Mouse (Mus musculus): Measurements from ENCODE around the gene Rplp1.

Gene Rplp1

GRCm38 (mm10) chr9:61914917-61915300, 567 bp upstream of the Rplp1 start:
- in situ Hi-C loops (cut with MboI, MseI), result no loop called here

DNA sequence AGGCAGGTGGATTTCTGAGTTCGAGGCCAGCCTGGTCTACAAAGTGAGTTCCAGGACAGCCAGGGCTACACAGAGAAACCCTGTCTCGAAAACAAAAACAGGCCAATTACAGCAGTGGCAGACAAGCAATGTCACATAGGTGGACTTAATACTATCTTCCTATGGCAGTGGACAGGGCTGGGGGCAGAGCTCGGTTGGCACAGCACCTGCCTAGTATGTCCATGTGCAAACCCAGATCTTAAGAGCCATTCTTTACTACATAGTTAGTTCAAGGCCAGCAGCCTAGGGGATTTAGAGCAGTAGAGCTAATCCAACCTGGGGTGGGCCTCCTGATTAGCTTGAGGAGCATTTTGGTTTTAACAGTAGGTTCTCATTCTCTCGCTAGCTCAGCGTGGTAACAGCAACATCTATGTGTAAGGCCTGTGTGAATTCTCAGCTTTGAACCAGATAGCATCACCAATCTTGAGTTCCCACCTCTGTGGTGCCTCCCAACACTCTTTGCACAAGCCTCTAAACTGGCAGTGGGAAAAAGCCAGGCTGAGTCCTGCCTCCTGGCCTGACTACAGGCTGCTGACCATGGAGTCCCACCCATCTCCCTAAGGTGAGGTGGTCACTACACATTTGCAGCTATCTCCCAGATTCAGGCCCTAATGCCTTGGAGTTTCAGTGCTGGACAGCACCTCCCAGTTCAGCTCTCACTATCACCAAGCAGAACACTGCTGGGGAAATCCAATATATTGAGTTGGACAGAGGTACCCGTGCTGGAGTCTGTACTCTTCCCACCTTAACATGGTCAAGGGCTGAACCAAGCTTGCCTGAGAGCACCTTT, 2.8 kb downstream of the Rplp1 start:
- in situ Hi-C loops (cut with MboI, MseI), result no loop called here

- in situ Hi-C loops (cut with MboI, MseI), result no loop called here
Measured at GRCm38 (mm10) chr9:61910526-61911256, 3.7 kb downstream of the Rplp1 start.

- in situ Hi-C loops (cut with MboI, MseI), result loop anchor here (5.0 kb wide), 1 partner anchor 78 kb away; no protein-coding TSS in a partner anchor
Measured at GRCm38 (mm10) chr9:61909633-61910032, 4.7 kb downstream of the Rplp1 start.

DNA sequence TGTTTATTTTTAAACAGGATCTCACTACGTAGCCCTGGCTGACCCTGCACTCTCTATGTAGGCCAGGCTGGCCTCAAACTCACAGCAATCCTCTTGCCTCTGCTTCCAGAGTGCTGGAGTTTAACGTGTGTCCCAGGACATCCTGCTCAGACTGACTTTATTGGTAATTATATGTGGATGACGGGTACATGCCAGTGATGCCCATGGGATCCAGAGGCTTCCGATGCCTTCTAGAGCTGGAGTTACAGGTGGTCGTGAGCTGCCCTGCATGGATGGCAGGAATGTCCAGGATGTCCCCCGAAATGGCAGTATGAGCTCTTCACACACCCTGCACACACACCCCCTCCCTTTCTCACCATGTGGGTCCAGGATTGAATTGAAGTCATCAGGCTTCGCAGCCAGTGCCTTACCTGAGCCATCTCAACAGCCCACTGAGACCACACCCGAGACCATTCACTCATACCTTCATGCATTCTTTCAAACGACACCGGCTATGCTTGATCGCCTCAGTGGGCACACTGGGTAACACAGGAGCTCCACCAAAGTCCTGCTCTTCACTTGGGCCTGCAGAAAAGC, 5.4 kb downstream of the Rplp1 start:
- in situ Hi-C loops (cut with MboI, MseI), result loop anchor here (5.0 kb wide), 1 partner anchor 78 kb away; no protein-coding TSS in a partner anchor

GRCm38 (mm10) chr9:61908341-61908740, 6.0 kb downstream of the Rplp1 start:
- in situ Hi-C loops (cut with MboI, MseI), result loop anchor here (5.0 kb wide), 1 partner anchor 79 kb away; no protein-coding TSS in a partner anchor

GRCm38 (mm10) chr9:61907621-61908295, 6.6 kb downstream of the Rplp1 start:
- in situ Hi-C loops (cut with MboI, MseI), result loop anchor here (5.0 kb wide), 1 partner anchor 80 kb away; no protein-coding TSS in a partner anchor

- in situ Hi-C loops (cut with MboI, MseI), result loop anchor here (5.0 kb wide), 1 partner anchor 80 kb away; no protein-coding TSS in a partner anchor
Measured at GRCm38 (mm10) chr9:61906912-61907311, 7.4 kb downstream of the Rplp1 start.

- in situ Hi-C loops (cut with MboI, MseI), result loop anchor here (5.0 kb wide), 1 partner anchor 82 kb away; no protein-coding TSS in a partner anchor
Measured at GRCm38 (mm10) chr9:61905576-61905975, 8.8 kb downstream of the Rplp1 start.

DNA sequence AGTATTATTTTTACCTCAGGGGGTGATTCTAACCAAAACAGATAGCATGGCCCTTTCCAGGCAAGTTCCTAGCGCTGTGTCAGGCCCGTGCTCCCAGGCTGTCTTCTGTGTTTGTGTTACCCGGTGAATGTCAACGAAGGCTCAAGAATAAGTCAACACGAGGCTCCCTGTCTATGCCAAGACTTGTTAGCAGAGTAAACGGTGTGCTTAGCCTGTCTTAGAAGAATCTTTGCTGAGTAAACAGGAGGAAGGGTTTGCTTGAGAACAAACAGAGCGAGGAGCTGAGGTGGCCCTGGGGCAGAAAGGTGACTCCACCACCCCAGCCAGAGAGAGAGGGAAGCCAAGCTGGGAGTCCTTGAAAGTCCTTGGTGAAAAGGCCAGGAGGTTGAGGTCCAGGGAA, 10.1 kb downstream of the Rplp1 start:
- in situ Hi-C loops (cut with MboI, MseI), result no loop called here

DNA sequence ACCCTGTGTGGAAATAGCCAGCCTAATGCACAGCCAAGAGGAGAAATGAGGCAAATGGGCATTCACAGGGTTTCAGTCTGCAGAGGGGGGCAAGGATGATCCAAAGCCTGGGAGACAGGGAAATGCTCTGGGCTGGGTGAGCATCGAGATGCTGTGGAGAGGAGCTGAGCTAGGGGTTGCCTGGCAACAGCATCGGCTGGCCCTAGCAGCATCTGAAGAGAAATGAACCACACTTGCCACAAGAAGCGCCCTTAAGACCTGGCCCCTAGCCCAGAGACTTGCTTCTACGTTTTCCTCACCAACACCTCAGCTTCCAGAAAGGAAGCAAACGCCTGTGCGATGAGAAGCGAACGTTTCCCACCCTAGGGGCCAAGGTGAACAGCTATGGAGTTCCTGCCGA, 11.9 kb downstream of the Rplp1 start:
- in situ Hi-C loops (cut with MboI, MseI), result no loop called here

GRCm38 (mm10) chr9:61901574-61901973, 12.8 kb downstream of the Rplp1 start:
- in situ Hi-C loops (cut with MboI, MseI), result no loop called here

GRCm38 (mm10) chr9:61899804-61900203, 14.5 kb downstream of the Rplp1 start:
- in situ Hi-C loops (cut with MboI, MseI), result no loop called here

GRCm38 (mm10) chr9:61898401-61898800, 15.9 kb downstream of the Rplp1 start:
- in situ Hi-C loops (cut with MboI, MseI), result no loop called here

DNA sequence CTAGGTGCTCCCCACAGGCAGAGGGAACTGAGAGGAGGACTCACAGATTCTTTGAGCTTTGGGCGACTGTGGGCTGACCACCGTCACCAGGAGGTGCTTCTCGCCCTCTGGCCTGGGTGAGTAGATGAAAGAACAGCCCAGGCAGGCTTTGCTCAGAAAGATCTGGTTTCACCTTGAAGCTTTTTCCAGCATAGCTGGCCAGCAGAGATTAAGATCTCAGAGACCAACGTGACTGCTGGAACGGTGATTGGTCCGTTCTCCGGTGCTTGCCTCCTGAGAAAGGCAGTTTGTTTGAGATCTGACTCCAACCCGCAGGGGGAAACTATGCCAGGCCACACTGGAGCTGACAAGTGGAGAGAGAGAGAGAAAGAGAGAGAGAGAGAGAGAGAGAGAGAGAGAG, 19.3 kb downstream of the Rplp1 start:
- in situ Hi-C loops (cut with MboI, MseI), result no loop called here

GRCm38 (mm10) chr9:61889855-61890254, 24.5 kb downstream of the Rplp1 start:
- in situ Hi-C loops (cut with MboI, MseI), result no loop called here

DNA sequence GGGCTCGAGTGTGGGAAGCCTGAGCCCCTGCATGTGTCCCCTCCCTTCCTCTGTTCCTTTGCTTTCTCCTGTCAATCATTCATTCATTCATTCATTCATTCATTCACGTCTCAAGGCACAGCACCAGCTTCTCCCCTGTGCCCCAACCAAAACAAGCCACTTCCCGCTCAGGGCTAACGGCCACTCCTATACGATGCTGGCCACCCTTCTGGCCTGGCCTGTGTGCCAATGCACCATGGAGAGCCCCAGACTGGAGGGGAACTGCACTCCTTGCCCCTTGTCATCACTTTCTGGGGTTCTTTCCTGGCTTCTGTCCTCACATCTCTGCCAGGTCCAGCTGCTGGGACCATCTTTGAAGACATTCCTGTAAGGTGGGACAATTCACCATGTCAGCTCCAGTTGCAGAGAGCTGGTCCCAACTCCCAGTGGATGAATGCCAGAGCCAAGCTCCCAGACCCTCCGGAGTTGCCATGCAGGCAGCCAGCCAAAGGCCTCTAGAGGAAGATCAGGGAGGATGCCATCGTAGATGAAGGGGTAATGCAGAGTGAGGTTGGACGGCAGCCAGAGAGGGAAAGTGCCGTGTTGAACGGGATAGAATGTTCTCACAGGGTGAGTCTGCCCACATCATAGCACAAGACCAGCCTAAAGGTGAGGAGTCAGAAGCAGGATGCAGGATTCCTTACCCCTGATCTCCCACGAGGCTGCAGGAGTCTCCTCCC, 26.5 kb downstream of the Rplp1 start:
- in situ Hi-C loops (cut with MboI, MseI), result no loop called here

GRCm38 (mm10) chr9:61885964-61886363, 28.4 kb downstream of the Rplp1 start:
- in situ Hi-C loops (cut with MboI, MseI), result no loop called here

- in situ Hi-C loops (cut with MboI, MseI), result no loop called here
Measured at GRCm38 (mm10) chr9:61884936-61885335, 29.4 kb downstream of the Rplp1 start.

DNA sequence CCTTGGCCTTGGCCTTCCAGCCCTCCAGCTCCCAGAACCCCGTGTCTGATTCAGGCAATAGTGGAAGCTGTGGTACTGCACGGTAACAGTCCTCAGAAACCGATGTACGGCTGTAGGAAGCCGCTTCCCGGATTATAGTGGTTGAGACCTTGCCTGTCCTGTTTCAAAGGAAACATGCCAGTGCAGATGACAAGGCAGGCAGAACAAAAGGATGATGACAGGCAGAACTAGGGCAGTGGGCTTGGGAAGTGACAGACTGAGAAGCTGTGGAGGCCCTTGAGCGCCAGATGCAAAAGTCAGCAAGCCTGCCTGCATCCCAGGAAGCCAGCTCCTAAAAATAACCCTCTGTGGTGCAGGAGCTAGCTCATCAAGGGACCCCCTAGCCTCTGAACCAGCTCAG, 30.0 kb downstream of the Rplp1 start:
- in situ Hi-C loops (cut with MboI, MseI), result no loop called here

- in situ Hi-C loops (cut with MboI, MseI), result no loop called here
Measured at GRCm38 (mm10) chr9:61882179-61882578, 32.2 kb downstream of the Rplp1 start.
